Mouse (Mus musculus) stomach, postnatal 0 days (tissue): Measurements from ENCODE around the gene Catip. TPM values are rescaled to one million over a fixed set of nuclear protein-coding genes. Genes with fewer than 3 reads are reported as not detected.
A peak's percentile ranks its signal among the peaks of the same experiment; 100 is the strongest.
"Not testable (repeated sequence)": the region's sequence is repeated elsewhere in the genome, so short reads cannot be mapped to it uniquely, and the experiment has no call there.

Experiments used
- ATAC-seq: fragments of 200-750 bp; cut with Nextera tagmentation; 2 replicates; pipeline ENCODE4 v1.8.0; 2017; ENCODE audit not compliant: low FRiP score, low TSS enrichment
- DNase-seq: peaks from one replicate; pipeline ENCODE4 v3.0.0-alpha.2; 2016; ENCODE audit warnings: low spot score
- H3K27ac ChIP-seq: fragments of 300-500 bp; sonication (generic); replicated peaks from 2 replicates; pipeline ENCODE4 v1.5.1; 2014; ENCODE audit warnings: mild to moderate bottlenecking, control low read depth
- H3K27me3 ChIP-seq: fragments of 300-500 bp; sonication (generic); 2 replicates; pipeline ENCODE4 v1.6.1; 2014; ENCODE audit warnings: low read length; ENCODE audit not compliant: control insufficient read depth, insufficient read depth
- H3K36me3 ChIP-seq: fragments of 300-500 bp; sonication (generic); 2 replicates; pipeline ENCODE4 v1.6.1; 2014; ENCODE audit warnings: low read length, mixed read lengths; ENCODE audit not compliant: control insufficient read depth, insufficient read depth
- H3K4me1 ChIP-seq: fragments of 300-500 bp; sonication (generic); replicated peaks from 2 replicates; pipeline ENCODE4 v1.6.1; 2014; ENCODE audit warnings: antibody characterized with exemption; ENCODE audit not compliant: control insufficient read depth, insufficient read depth
- H3K4me2 ChIP-seq: fragments of 300-500 bp; sonication (generic); replicated peaks from 2 replicates; pipeline ENCODE4 v1.6.1; 2014; ENCODE audit warnings: low read depth, mild to moderate bottlenecking, control low read depth, moderate library complexity
- H3K4me3 ChIP-seq: fragments of 300-500 bp; sonication (generic); 2 replicates; pipeline ENCODE4 v1.5.1; 2014; ENCODE audit warnings: low read depth, low read length, control low read depth
- H3K9ac ChIP-seq: fragments of 300-500 bp; sonication (generic); 2 replicates; pipeline ENCODE4 v1.6.1; 2014; ENCODE audit warnings: mild to moderate bottlenecking, low read length, control low read depth, mixed read lengths
- H3K9me3 ChIP-seq: fragments of 300-500 bp; sonication (generic); 2 replicates; pipeline ENCODE4 v1.6.1; 2016; ENCODE audit warnings: low read length; ENCODE audit not compliant: control insufficient read depth
- CTCF ChIP-seq: IDR thresholded peaks from 2 replicates; pipeline ENCODE4 v1.5.1; 2016; ENCODE audit warnings: antibody characterized with exemption, low read depth, mild to moderate bottlenecking, moderate library complexity
- EP300 ChIP-seq: optimal IDR thresholded peaks from 2 replicates; pipeline ENCODE3; 2016; ENCODE audit warnings: antibody characterized with exemption
- WGBS: fragments of 180-500 bp; shearing (Covaris S2); extraction: QIAGEN DNeasy Blood & Tissue Kit; methylation state at CpG from one replicate; pipeline ENCODE4 v1.1.7; 2014; 5-methylcytosine and 5-hydroxymethylcytosine counted together
- polyA plus RNA-seq: library from polyadenylated mRNA; unstranded; fragments of >200 nt; fragmentation: Nextera tagmentation; extraction: Ambion mirVana; gene quantifications from 2 replicates; pipeline ENCODE4 v1.2.1, GENCODE M21; 2015

Gene Catip
- polyA plus RNA-seq, 1 experiment from 2014 or later, result 0.50 TPM

DNA sequence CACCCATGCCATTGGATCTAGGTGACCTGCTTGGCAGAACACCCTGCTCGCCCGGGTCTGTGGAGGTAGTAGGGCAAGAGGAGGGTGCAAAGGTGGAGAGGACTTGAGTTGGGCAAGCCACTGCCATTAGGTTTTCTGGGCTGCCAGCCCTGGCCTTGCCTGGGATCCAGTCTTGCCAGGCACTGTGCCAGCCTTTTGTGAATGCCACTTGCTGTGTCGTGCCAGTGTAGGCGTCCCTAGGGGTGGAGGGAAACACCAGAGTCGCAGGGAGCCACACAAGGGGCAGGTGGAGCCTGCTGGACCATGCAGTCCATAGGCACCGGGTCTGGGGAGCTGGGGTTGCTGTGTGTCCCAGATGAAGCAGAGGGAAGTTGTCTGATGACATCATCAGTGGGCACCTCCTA, 21.5 kb upstream of the Catip start:
- DNase-seq (no peak), ATAC-seq (peak; percentile 59)
- Histone ChIP-seq H3K4me3 (no peak overlapping the region), H3K4me2 (no peak overlapping the region), H3K27ac (no peak overlapping the region), H3K9me3 (no peaks in the 10 kb centered on the region), H3K9ac (no peak overlapping the region), H3K27me3 (no peaks in the 10 kb centered on the region), H3K36me3 (no peaks in the 10 kb centered on the region), H3K4me1 (no peaks in the 10 kb centered on the region)
- TF ChIP-seq EP300 (no peak), CTCF (no peak)
- WGBS, result 79% methylated on average over 6 of the region's 6 CpGs

DNA sequence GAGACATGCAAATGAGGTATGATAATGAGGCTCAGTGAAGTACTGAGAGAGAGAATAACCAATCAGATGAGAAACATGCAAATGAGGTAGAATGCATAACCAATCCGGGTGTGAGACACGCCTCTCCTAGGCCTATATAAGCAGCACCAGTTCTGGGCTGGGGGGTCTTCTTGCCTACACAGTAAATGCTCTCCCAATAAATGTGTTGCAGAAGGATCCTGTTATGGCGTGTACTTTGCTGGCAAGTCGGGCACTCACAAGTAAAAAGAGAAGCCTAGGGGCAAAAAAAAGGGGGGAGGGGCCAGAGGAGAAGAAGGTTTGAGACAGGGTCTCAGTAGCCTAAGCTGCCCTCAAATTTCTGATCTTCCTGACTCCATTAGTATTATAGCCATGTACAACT, 20.9 kb upstream of the Catip start:
- not testable (repeated sequence) for H3K9me3 ChIP-seq, H3K4me2 ChIP-seq, H3K4me1 ChIP-seq, H3K36me3 ChIP-seq, H3K9ac ChIP-seq, ATAC-seq, H3K27ac ChIP-seq, H3K4me3 ChIP-seq, DNase-seq, H3K27me3 ChIP-seq
- 99% methylated on average over 4 of the region's 4 CpGs for WGBS

DNA sequence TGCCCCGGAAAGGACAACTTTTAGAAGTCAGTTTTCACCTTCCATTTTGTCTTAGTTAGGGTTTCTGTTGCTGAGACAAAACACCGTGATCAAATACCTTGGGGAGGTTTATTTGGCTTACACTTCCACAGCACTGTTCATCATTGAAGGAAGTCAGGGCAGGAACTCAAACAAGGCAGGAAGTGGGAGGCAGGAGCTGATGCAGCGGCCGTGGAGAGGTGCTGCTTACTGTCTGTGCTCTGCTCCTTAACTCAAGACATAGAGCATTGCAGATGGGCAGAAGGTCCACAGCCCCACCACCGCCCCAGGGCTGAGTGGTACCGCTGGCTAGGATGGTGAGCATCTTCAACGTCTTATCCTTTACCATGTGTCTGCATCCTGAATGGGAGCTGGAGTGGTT, 20.0 kb upstream of the Catip start:
- ATAC-seq, result no peak
- H3K4me2 ChIP-seq, result no peak overlapping the region
- no peaks in the 10 kb centered on the region for H3K4me1 ChIP-seq
- H3K9me3 ChIP-seq, result no peaks in the 10 kb centered on the region
- no peak for DNase-seq
- no peak overlapping the region for H3K4me3 ChIP-seq
- no peak overlapping the region for H3K27ac ChIP-seq
- H3K9ac ChIP-seq, result no peak overlapping the region
- no peaks in the 10 kb centered on the region for H3K36me3 ChIP-seq
- WGBS, result 80% methylated on average over 7 of the region's 7 CpGs
- TF ChIP-seq EP300 (no peak), CTCF (no peak)
- H3K27me3 ChIP-seq, result no peaks in the 10 kb centered on the region

DNA sequence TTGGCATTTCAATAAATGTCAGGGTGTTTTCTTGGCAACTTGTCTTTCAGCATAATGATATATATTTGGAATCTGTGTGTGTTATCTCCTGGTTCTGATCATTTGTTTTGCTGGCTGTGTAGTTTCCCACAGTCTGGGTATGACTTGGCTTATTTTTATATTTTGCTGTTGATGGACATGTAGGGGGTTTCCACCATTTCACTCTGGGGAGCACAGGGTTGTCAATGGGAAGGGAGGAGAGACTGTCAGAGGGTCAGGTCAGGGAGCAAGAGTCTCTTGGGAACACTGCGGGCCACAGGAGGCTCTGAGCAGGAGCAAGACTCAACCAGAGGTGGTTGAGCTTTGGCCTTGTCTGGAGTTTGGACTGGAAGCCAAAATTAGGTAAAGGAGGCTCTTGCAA, 19.6 kb upstream of the Catip start:
- no peak for TF ChIP-seq CTCF
- TF ChIP-seq EP300, result no peak
- Histone ChIP-seq H3K36me3 (no peaks in the 10 kb centered on the region), H3K4me2 (no peak overlapping the region), H3K9me3 (no peaks in the 10 kb centered on the region), H3K27ac (no peak overlapping the region), H3K4me3 (no peak overlapping the region), H3K9ac (no peak overlapping the region), H3K27me3 (no peaks in the 10 kb centered on the region), H3K4me1 (no peaks in the 10 kb centered on the region)
- ATAC-seq (no peak), DNase-seq (no peak)
- 86% methylated on average over 1 of the region's 1 CpGs for WGBS

DNA sequence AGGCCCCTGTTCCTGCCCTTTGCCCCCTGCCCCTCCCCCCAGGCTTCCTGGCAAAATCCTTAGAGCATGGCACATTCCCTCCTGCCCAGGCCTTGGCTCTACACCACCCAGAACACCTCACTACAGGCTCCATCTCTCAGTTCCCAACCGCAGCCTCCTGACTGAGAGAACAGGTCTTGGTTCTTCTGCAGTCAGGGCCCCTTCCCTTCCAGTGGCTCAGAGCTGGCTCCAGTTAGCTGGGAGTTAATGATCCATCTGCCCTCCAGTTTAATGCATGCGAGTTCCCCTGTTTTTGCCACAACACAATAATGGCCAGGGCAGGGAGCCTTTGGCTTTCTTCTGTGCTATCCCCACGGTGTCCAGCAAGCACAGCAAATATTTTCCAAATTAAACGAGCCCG, 18.7 kb upstream of the Catip start:
- H3K4me1 ChIP-seq, result no peaks in the 10 kb centered on the region
- TF ChIP-seq CTCF, result no peak
- TF ChIP-seq EP300, result no peak
- H3K27me3 ChIP-seq, result no peaks in the 10 kb centered on the region
- no peaks in the 10 kb centered on the region for H3K9me3 ChIP-seq
- no peaks in the 10 kb centered on the region for H3K36me3 ChIP-seq
- ATAC-seq, result no peak
- H3K4me2 ChIP-seq, result no peak overlapping the region
- WGBS, result 75% methylated on average over 5 of the region's 5 CpGs
- no peak overlapping the region for H3K4me3 ChIP-seq
- no peak overlapping the region for H3K9ac ChIP-seq
- DNase-seq, result no peak
- no peak overlapping the region for H3K27ac ChIP-seq

DNA sequence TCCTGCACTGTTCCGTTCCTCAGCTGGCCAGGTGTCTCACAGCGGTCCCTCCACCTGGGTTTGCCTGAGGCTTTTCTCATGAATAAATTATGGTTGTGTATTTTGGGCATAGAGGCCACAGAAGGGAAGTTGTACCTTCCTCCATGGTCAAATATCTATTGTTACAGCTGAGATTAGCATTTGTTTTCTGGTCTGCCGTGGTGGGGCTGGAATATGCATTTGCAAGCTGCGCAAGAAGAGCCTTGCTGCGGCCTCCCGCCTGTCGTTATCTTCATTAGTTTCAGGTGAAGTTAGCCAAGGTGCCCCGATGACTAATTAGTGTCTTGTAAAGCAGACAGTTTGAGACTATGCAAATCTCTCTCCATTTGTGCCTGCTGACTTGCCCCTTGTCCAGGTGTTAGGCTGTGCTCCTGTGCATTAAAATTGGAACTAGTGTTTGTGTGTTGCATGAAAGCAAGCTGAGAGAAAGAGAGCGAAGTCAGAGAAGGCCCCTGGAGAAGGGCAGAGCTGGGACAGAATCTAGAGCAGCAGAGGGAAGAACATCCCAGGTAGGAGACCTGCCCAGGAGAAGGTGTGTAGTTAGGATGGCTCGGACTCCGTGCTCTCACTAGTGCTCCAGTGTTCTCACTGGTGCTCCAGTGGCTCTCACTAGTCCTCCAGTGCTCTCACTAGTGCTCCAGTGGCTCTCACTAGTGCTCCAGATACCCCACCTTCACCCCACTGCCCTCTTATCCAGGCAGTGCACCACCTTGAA, 17.6 kb upstream of the Catip start:
- no peak for DNase-seq
- Histone ChIP-seq H3K27ac (no peak overlapping the region), H3K4me2 (no peak overlapping the region), H3K9me3 (no peaks in the 10 kb centered on the region), H3K4me3 (no peak overlapping the region), H3K4me1 (no peaks in the 10 kb centered on the region), H3K27me3 (no peaks in the 10 kb centered on the region), H3K9ac (no peak overlapping the region), H3K36me3 (0 out of 2 replicates have a peak, but pooled peaks cover 2% of the 10 kb centered on the region)
- ATAC-seq, result no peak
- 73% methylated on average over 11 of the region's 11 CpGs for WGBS
- no peak for TF ChIP-seq CTCF
- no peak for TF ChIP-seq EP300
